In the genomic region with DNA sequence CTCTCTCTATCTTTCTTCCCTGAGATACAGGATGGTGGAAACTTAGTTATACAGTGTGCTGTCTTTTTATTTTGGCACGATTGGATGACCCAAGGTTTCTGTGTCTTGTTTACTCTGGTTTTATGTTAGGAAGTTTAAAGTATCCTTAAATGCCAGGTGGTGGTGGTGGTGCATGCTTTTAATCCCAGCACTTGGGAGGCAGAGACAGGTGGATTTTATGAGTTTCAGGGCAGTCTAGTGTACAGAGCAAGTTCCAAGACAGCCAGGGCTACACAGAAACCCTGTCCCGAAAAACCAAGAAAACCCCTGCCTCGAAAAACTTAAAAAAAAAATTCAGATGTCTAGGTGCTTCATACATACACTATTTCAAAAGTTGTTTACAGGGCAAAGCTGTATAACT, we compare ENCODE assay signal across 10 mouse cellular contexts. TPM values are rescaled to one million over a fixed set of nuclear protein-coding genes. Genes with fewer than 3 reads are reported as not detected.
A peak's percentile ranks its signal among the peaks of the same experiment; 100 is the strongest.
DNase-seq lines count a peak whose midpoint lies in the region; ATAC-seq and TF ChIP-seq lines count a peak whose summit lies in the region.
"Had no signal": no experiment of that assay in that cellular context is flagged by ENCODE, and none has a peak within 500 bp of the region (broad histone marks: within the 10 kb centered on the region; RNA-seq: fewer than 3 reads in every experiment).

No protein-coding gene starts in this region.

- H3K4me2 ChIP-seq in intestine, embryonic 15.5 days (replicated peaks), result no peak overlapping the region
- no peak overlapping the region for H3K4me2 ChIP-seq in intestine, postnatal 0 days (replicated peaks; ENCODE audit: low read depth)
- no peak overlapping the region for H3K4me2 ChIP-seq in lung, embryonic 14.5 days
- H3K4me2 ChIP-seq in stomach, embryonic 16.5 days (ENCODE audit: low read depth, low read length), result no peak overlapping the region
- H3K4me2 ChIP-seq: liver, embryonic 15.5 days had no signal

- peaks cover 31% of the 10 kb centered on the region for H3K4me1 ChIP-seq in heart, adult 2 months (ENCODE audit: control insufficient read depth, insufficient read depth, low read length)
- H3K4me1 ChIP-seq in intestine, embryonic 15.5 days (replicated peaks), result peaks cover 26% of the 10 kb centered on the region
- peaks cover 5% of the 10 kb centered on the region; the same call in 1 of the 2 replicates for H3K4me1 ChIP-seq in intestine, postnatal 0 days (replicated peaks; ENCODE audit: control insufficient read depth, insufficient read depth, low read length)
- H3K4me1 ChIP-seq in lung, embryonic 14.5 days (ENCODE audit: insufficient read depth), result peaks cover 33% of the 10 kb centered on the region
- peaks cover 38% of the 10 kb centered on the region for H3K4me1 ChIP-seq in stomach, embryonic 16.5 days (ENCODE audit: control insufficient read depth, insufficient read depth, low read length)

- no peak for ATAC-seq in intestine, embryonic 15.5 days
- ATAC-seq in intestine, postnatal 0 days, result no peak
- ATAC-seq in lung, embryonic 14.5 days (ENCODE audit: insufficient read depth), result no peak
- ATAC-seq in stomach, embryonic 16.5 days (ENCODE audit: insufficient read depth, low FRiP score), result no peak
- ATAC-seq: Patski had no signal

- TF ChIP-seq POLR2A in heart, adult 2 months (IDR thresholded peaks at IDR 0.05; ENCODE audit: insufficient read depth, low read depth, low read length), result no peak

- H3K36me3 ChIP-seq in heart, adult 2 months (ENCODE audit: control insufficient read depth, insufficient read depth, low read length), result peaks cover 41% of the 10 kb centered on the region
- H3K36me3 ChIP-seq in intestine, embryonic 15.5 days, result peaks cover 2% of the 10 kb centered on the region; the same call in 1 of the 2 replicates
- peaks cover 12% of the 10 kb centered on the region; the same call in 1 of the 2 replicates for H3K36me3 ChIP-seq in intestine, postnatal 0 days (ENCODE audit: control insufficient read depth, insufficient read depth)
- H3K36me3 ChIP-seq in lung, embryonic 14.5 days (ENCODE audit: insufficient read depth), result peaks cover 11% of the 10 kb centered on the region
- no peaks in the 10 kb centered on the region for H3K36me3 ChIP-seq in stomach, embryonic 16.5 days (ENCODE audit: control insufficient read depth, insufficient read depth, low read length)

- H3K9ac ChIP-seq in heart, adult 2 months (ENCODE audit: low read depth, low read length), result no peak overlapping the region
- H3K9ac ChIP-seq in intestine, embryonic 15.5 days, result no peak overlapping the region
- H3K9ac ChIP-seq in intestine, postnatal 0 days (ENCODE audit: low read depth, low read length), result no peak overlapping the region
- no peak overlapping the region for H3K9ac ChIP-seq in lung, embryonic 14.5 days
- H3K9ac ChIP-seq in stomach, embryonic 16.5 days (ENCODE audit: low read length), result no peak overlapping the region
- H3K9ac ChIP-seq: liver, embryonic 15.5 days had no signal

- WGBS in heart, adult 2 months, result 73% methylated on average over 3 of the region's 3 CpGs
- WGBS in intestine, embryonic 15.5 days, result 80% methylated on average over 3 of the region's 3 CpGs
- 81% methylated on average over 3 of the region's 3 CpGs for WGBS in intestine, postnatal 0 days
- WGBS in lung, embryonic 14.5 days, result 84% methylated on average over 3 of the region's 3 CpGs
- WGBS in stomach, embryonic 16.5 days, result 75% methylated on average over 3 of the region's 3 CpGs

- H3K4me3 ChIP-seq in heart, adult 2 months, result no peak overlapping the region
- no peak overlapping the region for H3K4me3 ChIP-seq in intestine, embryonic 15.5 days (replicated peaks)
- H3K4me3 ChIP-seq in intestine, postnatal 0 days (ENCODE audit: low read depth, low read length), result no peak overlapping the region
- H3K4me3 ChIP-seq in lung, embryonic 14.5 days (ENCODE audit: low read depth, low read length), result no peak overlapping the region
- no peak overlapping the region for H3K4me3 ChIP-seq in stomach, embryonic 16.5 days (replicated peaks; ENCODE audit: low read length)
- H3K4me3 ChIP-seq: liver, embryonic 15.5 days had no signal

- H3K79me2 ChIP-seq in heart, adult 2 months (replicated peaks; ENCODE audit: control insufficient read depth, insufficient read depth, low read length), result peaks cover 11% of the 10 kb centered on the region

- H3K27ac ChIP-seq in heart, adult 2 months, result peak overlapping the region; percentile 81
- peak overlapping the region; percentile 20; the same call in 1 of the 2 replicates for H3K27ac ChIP-seq in intestine, embryonic 15.5 days
- H3K27ac ChIP-seq in intestine, postnatal 0 days (ENCODE audit: low read depth, low read length), result no peak overlapping the region
- H3K27ac ChIP-seq in lung, embryonic 14.5 days (ENCODE audit: low read depth), result peak overlapping the region; percentile 88
- H3K27ac ChIP-seq in stomach, embryonic 16.5 days (ENCODE audit: low read length), result peak overlapping the region; percentile 83

- TF ChIP-seq CTCF in heart, adult 2 months (IDR thresholded peaks at IDR 0.05), result no peak
- TF ChIP-seq CTCF in intestine, postnatal 0 days (IDR thresholded peaks at IDR 0.05; ENCODE audit: low read depth), result no peak
- no peak for TF ChIP-seq CTCF in lung, embryonic 14.5 days (IDR thresholded peaks at IDR 0.05; ENCODE audit: low read depth)

- no peaks in the 10 kb centered on the region for H3K9me3 ChIP-seq in intestine, embryonic 15.5 days
- H3K9me3 ChIP-seq in intestine, postnatal 0 days (ENCODE audit: control insufficient read depth), result no peaks in the 10 kb centered on the region
- H3K9me3 ChIP-seq in lung, embryonic 14.5 days (ENCODE audit: low read depth, low read length), result no peaks in the 10 kb centered on the region
- H3K9me3 ChIP-seq in stomach, embryonic 16.5 days (replicated peaks; ENCODE audit: control insufficient read depth, low read length), result no peaks in the 10 kb centered on the region
- H3K9me3 ChIP-seq: liver, embryonic 15.5 days had no signal

- TF ChIP-seq EP300 in heart, adult 2 months (IDR thresholded peaks at IDR 0.05; ENCODE audit: insufficient read depth, low read depth, low read length), result no peak

- intact Hi-C loops in heart, adult 2 months (cut with DNase I), result no loop called here
- intact Hi-C loops in heart, postnatal 10 days (cut with DNase I), result loop anchor here (1.0 kb wide), 1 partner anchor 24 kb away; no protein-coding TSS in a partner anchor

- no peak for DNase-seq in heart, adult 2 months
- DNase-seq in heart, postnatal 10 days, result no peak
- no peak for DNase-seq in lung, embryonic 14.5 days
- DNase-seq in lung, postnatal 36 days, result no peak
- DNase-seq: thymus, postnatal 14 days had no signal

- no peaks in the 10 kb centered on the region for H3K27me3 ChIP-seq in heart, adult 2 months (ENCODE audit: control insufficient read depth, insufficient read depth, low read length)
- H3K27me3 ChIP-seq in intestine, embryonic 15.5 days (replicated peaks), result no peaks in the 10 kb centered on the region
- H3K27me3 ChIP-seq in intestine, postnatal 0 days (replicated peaks; ENCODE audit: control insufficient read depth, insufficient read depth, low read length), result no peaks in the 10 kb centered on the region
- no peaks in the 10 kb centered on the region for H3K27me3 ChIP-seq in lung, embryonic 14.5 days (ENCODE audit: insufficient read depth, low read length)
- H3K27me3 ChIP-seq in stomach, embryonic 16.5 days (ENCODE audit: control insufficient read depth, insufficient read depth, low read length), result no peaks in the 10 kb centered on the region
- H3K27me3 ChIP-seq: liver, embryonic 15.5 days; Patski had no signal

RNA-seq across cellular contexts. Expression of a gene that starts 25.9 kb away (rescaled TPM):
- 10 to 100 TPM; 40.8 to 47.3 TPM for total RNA-seq in heart, adult 2 months (2021)
- 23.5 and 34.7 TPM in 2 replicates for polyA plus RNA-seq in heart, adult 2 months (2012; rRNA removed)
- total RNA-seq in heart, postnatal 10 days (2021), result 10 to 100 TPM; 56.9 to 62.1 TPM
- polyA plus RNA-seq in intestine, embryonic 15.5 days (2015; fragmentation: Nextera tagmentation; extraction: Ambion mirVana), result 28.2 and 31.8 TPM in 2 replicates
- 20.2 and 24.1 TPM in 2 replicates for polyA plus RNA-seq in intestine, postnatal 0 days (2015; fragmentation: Nextera tagmentation; extraction: Ambion mirVana)
- polyA plus RNA-seq in lung, embryonic 14.5 days (2014; fragmentation: Nextera tagmentation; extraction: Ambion mirVana), result 32.8 and 36.1 TPM in 2 replicates
- 30.0 and 30.7 TPM in 2 replicates for polyA plus RNA-seq in stomach, embryonic 16.5 days (2015; fragmentation: Nextera tagmentation; extraction: Ambion mirVana)
